Mouse (Mus musculus): ENCODE data around the gene Inhbc. TPM values are rescaled to one million over a fixed set of nuclear protein-coding genes. Genes with fewer than 3 reads are reported as not detected.

The Inhbc gene
- not detected for total RNA-seq (2021)

DNA sequence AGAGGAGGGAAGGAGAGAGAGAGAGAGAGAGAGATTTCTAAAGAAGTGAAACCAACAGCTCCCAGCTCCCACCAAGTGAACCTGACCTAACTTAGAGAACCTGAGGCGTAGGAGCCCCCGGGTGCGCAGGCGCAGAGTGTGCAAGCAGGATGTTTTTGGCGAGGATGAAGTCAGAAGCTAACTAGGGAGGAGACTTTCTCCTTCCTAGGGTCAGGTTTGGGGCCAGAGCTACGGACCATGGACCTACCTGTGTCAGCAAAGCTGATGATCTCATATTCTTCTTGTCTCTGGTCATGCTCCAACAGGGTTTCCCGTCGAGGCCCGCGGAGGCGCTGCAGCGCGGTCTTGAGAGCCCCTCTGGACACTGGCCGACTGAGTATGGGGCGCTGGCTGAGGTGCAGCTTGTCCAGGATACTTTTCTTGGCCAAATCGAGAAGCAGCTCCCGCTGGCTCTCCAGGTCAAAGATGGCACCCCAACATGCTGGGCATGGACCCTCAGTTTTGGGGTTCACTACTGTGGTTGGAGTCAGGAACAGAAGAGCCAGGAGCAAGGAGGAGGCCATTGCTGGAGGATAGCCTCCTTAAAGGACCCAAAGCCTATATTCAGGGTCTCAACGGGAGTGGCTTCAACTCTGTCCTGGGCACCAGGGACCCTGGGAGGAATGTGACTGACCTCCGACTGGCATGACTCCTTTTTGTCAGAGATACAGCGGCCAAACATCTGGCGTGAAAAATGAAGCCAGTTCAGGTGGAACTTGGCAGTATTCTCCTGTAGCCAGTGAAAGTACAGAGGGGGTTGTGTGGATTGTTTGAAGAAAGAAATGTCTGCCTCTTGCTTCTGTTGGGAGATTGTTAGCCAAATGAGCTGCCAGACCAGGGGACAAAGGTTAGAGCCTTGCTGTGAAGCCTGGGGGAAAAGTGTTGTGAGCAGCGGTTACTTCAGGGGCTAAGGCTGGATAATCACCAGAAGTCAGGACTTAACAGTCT is at the start of gene Inhbc:
TSS of gene Inhbc (minus strand) at position 598 of the 987 bp plus-strand sequence.
- no peak for DNase-seq (ENCODE audit: low spot score in 2 of 2)
- intact Hi-C loops (cut with DNase I), result no loop called here

DNA sequence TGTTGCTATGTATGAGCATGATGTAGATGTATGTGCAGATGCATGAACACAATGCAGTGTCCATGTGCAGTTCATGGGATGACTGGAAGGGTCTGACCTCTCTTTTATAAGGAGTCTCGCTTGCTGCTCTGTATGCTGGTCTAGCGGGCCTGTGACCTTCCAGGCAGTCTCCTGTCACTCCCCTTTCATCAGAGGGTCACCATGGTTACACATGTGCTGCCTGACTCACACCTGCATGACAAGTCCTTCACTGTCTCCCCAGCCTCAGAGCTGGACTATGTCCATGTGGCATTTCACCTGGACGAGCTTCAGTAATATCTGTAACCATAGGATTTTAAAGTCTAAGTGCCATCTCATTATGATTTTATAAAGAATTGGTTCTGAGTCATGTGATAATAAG is 43.9 kb upstream of the Inhbc start:
- intact Hi-C loops (cut with DNase I), result no loop called here
- no peak for DNase-seq (ENCODE audit: low spot score in 2 of 2)

DNA sequence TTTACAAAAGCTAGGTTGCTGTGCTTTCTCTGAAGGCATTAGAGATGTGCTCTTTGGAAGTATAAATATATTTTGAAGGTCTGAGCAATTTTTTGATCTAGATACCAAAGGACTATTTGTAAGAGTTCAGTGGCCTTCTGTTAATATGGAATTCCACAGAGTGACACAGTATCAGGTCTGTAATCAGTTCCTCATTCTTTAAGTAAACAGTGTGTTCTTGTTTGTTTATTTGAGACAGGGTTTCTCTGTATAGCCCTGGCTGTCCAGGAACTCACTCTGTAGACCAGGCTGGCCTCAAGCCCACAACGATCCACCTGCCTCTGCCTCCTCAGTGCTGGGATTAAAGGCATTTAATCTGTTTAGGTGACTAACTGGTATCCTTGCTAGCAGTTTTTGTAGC is 43.4 kb upstream of the Inhbc start:
- DNase-seq (ENCODE audit: low spot score in 2 of 2), result no peak
- intact Hi-C loops (cut with DNase I), result no loop called here

DNA sequence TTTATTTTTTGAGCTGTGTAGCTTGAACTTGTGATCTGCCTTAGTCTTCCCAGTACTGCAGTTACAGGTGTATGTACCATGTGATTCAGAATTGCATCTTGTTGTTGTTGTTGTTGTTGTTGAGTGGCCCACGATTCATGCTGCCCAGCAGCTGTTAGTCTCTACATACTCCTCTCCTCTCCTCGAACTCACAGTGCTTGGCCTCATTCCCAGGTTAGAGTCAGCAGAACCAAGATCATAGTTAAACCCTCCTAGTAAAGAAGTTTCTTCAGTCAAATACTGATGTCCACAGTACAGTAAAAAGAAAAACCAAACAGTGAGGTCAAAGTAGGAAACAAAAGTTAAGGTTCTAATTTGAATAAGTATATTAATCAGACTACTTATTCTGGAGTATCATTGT is 42.5 kb upstream of the Inhbc start:
- DNase-seq (ENCODE audit: low spot score in 2 of 2), result no peak
- intact Hi-C loops (cut with DNase I), result no loop called here

DNA sequence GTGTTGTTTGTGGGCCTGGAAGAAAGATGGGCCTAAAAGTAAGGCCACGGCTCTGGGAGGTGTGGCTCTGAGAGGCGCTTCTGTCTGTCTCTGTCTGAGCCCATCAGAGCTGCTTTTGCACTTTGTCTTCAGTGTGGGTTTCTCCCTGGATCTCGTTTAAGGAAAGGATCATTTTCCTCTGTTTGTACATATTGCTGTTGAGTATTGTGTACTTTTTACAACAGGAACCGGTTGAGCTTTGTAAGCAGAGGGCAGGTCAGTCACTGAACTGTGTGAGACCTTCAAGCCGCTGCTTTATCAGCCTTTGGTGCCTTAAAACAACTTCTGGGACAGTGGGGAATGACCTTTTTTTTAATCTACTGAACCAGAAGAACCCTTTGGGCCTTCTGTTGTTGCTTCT is 41.9 kb upstream of the Inhbc start:
- intact Hi-C loops (cut with DNase I), result no loop called here
- DNase-seq (ENCODE audit: low spot score in 2 of 2), result no peak

DNA sequence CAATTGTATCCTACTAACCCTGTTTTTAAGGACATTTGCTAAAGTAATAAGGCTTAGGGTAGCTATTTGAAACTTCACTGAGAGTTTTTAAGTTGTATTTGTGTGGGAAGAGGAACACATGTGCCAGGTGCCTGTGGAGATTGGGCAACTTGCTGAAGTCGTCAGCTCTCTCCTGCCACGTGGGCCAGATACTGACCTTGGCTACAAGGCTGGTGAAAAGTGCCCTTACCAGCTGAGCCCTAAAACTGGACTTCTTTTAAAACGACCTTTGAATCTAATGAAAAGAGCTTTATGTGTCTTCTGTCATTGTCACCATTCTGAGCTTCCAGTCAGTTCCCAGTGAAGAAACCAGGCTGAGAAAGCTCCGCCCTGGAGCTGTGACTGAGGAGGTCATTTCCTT is 37.2 kb upstream of the Inhbc start:
- DNase-seq (ENCODE audit: low spot score in 2 of 2), result no peak
- intact Hi-C loops (cut with DNase I), result no loop called here

DNA sequence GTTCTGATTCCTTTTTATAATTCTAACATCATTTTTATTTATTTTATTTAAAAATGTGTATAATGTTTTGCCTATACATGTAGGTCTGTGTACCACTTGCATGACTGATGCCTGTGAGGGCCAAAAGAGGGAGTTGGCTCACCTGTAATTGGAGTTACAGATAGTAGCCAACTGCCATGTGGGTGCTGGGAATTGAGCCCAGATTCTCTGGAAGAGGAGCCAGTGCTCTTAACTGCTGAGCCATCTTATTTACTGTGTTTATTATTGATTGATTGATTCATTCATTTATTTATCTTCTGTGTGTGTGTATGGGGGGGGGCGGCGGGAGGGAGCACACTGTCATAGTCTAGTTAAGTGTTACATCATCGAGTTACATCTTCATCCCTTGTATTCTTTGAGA is 34.5 kb upstream of the Inhbc start:
- no peak for DNase-seq (ENCODE audit: low spot score in 2 of 2)
- intact Hi-C loops (cut with DNase I), result no loop called here

DNA sequence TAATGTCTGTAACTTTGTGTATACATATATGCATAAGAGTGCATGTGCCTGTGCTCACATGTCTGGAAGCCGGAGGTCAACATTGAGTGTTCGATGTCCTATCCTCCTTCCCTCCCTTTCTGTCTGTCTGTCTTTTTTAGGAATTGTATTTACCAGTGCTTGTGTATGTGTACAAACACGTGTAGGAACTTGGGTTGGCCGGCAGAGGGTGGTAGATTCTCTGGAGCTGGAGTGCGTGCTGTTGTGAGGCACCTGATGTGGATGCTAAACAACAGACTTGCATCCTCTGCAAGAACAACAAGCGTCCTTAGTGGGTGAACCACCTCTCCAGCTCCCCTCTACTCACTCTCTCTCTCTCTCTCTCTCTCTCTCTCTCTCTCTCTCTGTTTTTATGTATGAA is 21.5 kb upstream of the Inhbc start:
- intact Hi-C loops (cut with DNase I), result no loop called here
- no peak for DNase-seq (ENCODE audit: low spot score in 2 of 2)

DNA sequence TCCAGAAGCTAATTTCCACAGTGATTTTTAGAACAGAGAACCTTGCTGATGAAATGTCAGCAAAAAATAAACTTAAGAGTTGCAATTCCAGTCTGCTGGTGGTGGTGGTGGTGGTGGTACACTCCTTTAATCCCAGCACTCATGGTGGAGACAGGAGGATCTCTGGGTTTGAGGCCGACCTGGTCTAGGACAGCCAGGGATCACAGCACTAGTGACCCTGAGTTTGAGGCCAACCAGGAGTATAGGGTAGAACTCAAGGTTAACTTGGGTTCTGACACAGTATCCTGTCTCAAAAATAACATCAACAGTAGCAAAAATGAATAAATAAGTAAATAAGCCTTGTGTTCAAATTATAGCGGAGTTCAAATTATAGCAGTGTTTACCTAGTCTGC is 11.5 kb upstream of the Inhbc start:
- DNase-seq (ENCODE audit: low spot score in 2 of 2), result no peak
- intact Hi-C loops (cut with DNase I), result loop anchor here (2.0 to 5.0 kb wide), 2 partner anchors 27 to 41 kb away; partner anchors contain the start of gene Inhbe

DNA sequence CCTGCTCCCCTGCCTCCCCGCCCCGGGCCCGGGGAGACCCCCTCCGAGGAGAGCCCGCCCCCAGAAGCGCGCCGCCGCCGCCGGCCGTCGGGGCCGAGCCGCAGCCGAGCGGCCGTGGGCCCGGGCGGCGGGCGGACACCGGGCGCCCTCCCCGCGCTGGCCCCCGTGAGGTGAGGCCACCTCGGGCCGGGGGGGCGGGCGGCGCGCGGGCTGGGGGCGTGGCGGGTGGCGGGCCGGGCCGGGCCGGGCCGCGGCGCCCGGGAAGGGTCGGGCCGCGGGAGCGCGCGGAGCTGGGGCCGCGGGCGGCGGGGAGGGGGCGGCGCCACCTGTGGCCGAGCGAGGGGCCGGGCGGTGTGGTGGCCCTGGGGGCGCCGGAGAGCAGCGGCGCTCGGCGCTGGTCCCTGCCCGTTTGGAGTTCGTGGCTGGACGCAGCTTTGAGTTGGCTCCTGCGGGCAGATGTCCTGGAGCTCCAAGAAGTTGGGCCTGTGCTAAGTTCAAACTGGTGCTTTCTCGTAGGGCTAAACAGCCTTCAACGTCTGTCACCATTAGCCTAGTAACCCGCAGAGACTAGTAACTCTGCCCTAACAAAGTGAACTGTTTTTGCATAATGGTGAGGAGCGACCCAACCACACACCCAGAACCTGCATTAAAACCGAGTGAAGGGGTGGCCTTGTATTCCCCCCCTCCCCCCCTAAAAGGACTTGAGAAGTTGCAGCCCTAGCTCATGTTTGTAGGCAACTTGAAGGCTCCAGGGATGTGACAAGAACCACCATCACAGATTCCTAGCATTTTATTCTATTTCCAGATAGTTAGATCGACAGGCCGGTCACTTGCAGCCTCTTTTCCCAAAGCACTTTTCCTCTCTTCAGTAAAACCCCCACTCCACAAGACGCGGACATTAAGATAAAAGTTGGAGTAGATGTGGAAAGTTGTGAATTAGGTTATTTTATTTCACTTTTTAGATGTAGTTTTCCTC is 10.8 kb upstream of the Inhbc start:
- peak; percentile 35 to 41 for DNase-seq (ENCODE audit: low spot score in 2 of 2)
- intact Hi-C loops (cut with DNase I), result loop anchor here (2.0 to 5.0 kb wide), 2 partner anchors 26 to 41 kb away; partner anchors contain the start of gene Inhbe

DNA sequence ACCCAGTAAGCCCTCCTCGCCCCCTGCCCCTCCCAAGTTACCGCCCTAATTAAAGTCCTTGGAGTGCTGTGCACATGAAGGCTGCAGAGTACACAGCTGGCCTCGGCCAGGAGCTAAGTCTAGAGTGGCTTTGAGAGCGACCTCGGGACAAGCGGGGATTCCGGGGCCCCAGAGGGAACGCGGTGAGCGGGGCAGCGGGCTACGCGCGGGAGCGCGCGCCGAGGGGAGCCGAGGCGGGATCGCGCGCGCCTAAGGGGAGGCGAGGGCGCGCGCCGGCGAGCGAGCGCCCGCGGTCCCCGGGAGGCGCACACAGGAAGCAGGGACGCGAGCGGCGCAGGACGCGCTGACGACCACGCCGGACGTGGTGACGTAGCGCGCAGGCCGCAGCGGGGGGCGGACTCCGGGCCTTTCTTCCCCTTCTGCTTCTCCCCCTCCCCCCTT is 10.0 kb upstream of the Inhbc start, which contains the start of gene R3hdm2:
TSS of gene R3hdm2 (plus strand) at position 77 of the 441 bp plus-strand sequence.
- peak; percentile 87 to 90 for DNase-seq (ENCODE audit: low spot score in 2 of 2)
- intact Hi-C loops (cut with DNase I), result loop anchor here (2.0 to 5.0 kb wide), 2 partner anchors 25 to 42 kb away; partner anchors contain the start of gene Inhbe

DNA sequence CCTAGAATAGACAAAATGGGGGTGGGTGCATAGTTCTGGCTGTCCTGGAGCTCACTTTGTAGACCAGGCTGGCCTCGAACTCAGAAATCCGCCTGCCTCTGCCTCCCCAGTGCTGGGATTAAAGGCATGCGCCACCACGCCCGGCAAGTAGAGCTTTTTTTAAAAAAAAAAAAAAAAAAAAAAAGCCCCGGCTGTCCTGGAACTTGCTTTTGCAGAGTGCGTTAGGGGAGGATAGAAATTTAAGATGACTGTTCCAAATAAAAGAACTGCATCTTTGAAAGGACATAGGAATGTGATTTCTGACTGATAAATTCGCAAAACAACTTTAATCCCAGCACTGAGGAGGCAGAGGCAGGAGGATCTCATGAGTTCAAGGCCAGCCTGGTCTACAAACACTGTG is 9.4 kb upstream of the Inhbc start:
- intact Hi-C loops (cut with DNase I), result loop anchor here (2.0 to 5.0 kb wide), 2 partner anchors 25 to 43 kb away; partner anchors contain the start of gene Inhbe
- DNase-seq (ENCODE audit: low spot score in 2 of 2), result no peak

DNA sequence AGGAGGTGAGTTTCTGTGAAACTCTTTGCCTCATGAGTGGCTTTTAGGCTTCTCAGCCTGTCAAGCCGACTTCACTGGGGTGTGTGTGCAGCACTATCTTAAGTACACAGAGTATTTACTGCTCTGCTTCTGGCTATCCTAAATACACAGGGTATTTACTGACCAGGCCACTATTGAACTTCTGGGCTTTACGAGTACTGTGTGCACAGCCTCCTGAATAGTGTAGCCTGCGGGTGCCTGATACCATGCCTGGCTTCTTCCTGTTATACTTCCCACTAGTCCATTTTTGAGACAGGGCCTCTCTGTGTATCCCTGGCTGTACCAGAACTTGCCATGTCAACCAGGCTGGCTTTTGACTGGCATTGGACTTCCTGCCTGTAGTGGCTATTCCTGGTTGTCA is 7.5 kb upstream of the Inhbc start:
- intact Hi-C loops (cut with DNase I), result no loop called here
- no peak for DNase-seq (ENCODE audit: low spot score in 2 of 2)

DNA sequence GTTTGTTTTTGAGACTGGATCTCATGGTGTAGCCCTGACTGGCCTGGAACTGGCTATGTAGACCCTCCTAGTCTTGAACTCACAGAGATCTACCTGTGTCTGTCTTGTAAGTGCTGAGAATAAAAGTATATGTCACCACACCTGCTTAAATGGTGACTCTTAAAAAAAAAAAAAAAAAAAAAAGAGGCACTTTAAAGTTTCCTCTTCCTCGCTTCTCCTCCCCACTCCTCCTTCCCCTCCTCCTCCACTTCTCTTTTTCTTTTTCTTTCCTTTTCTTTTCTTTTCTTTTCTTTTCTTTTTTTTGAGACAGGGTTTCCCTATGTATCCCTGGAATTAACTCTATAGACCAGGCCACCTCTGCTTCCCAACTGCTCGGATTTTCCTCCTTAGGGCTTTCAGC is 792 bp upstream of the Inhbc start:
- DNase-seq (ENCODE audit: low spot score in 2 of 2), result no peak
- intact Hi-C loops (cut with DNase I), result no loop called here

DNA sequence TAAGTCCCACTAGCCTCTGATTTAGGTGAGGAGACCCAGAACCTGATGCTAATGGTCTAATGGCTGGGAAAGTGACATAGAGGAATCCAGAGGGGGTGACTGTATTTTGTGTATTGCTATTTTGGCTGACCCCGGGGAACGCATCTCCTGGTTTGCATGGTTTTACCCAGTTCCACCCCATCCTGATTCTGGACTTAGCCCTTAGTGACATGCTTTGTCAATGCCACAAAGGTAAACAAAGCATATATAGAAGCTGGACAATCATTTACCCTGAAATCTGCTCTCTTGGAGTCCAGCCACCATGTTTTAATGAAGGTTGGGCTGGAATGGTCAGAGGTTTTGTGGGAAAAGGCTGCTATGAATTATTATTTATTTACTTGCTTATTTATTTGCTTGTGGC is 2.0 kb downstream of the Inhbc start:
- intact Hi-C loops (cut with DNase I), result no loop called here
- no peak for DNase-seq (ENCODE audit: low spot score in 2 of 2)

DNA sequence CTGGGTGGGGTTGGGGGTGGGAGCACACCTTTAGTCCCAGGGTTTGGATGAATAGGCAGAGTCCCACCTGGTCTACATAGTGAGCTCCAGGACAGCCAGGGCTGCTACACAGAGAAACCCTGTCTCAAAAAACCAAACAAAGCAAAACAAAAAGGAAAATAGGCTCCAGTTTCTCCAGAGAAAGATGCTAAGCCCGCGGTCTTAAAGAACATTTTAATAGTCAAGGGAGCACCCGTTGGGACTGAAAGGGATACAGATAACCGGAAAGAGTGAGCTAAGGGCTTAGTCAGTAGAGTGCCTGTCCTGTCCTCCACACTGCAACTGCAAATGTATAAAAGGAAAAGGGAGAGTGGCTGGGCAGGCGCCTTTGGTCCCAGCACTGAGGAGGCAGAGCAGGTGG is 3.1 kb downstream of the Inhbc start:
- no peak for DNase-seq (ENCODE audit: low spot score in 2 of 2)
- intact Hi-C loops (cut with DNase I), result no loop called here

DNA sequence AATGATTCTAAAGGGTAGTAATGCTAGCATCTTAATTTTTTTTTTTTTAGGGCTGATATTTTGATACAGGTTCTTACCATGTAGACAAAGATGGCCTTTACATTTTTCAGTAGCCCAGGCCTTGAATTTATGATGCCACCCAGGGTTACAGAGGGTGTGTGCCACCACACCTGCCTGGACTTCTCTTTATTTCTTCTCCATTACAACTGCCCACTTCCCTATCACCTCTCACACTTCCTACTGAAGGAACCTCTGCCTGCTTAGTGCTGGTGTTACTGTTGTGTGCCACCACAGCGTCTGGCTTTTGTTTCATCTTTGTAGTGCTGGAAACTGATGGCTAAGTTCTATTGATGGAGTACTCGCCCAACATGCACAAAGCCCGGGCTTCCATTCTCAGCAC is 9.5 kb downstream of the Inhbc start:
- intact Hi-C loops (cut with DNase I), result no loop called here

DNA sequence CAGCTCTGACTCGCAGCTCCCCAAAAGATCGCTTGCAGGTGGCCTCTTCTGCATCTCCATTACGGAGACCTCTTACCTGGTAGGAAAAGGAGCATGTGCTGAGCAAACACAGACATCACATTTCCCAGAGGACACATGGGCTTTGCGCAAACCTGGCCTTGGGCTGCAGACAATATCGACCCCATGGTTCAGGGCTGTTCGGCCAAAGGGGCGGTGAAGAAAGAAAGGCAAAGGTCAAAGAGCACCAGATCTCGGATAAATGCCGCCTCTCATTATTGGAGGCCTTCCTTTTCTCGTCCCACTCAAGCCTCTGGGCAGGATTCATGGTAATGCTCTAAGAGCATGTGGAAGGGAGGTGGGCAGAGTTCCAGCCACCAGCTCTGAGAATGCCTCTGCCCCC is 14.9 kb downstream of the Inhbc start:
- intact Hi-C loops (cut with DNase I), result loop anchor here (2.0 kb wide), 1 partner anchor 25 kb away; the partner anchor contains the start of gene R3hdm2
- DNase-seq (ENCODE audit: low spot score in 2 of 2), result no peak

More for the DNA sequence above, 9.5 kb downstream of the Inhbc start:
- no peak for DNase-seq (ENCODE audit: low spot score in 2 of 2)

Data from left cerebral cortex, postnatal 36 days (tissue).